Mouse (Mus musculus) neural tube, embryonic 14.5 days (tissue): Measurements from ENCODE around the gene Per1. TPM values are rescaled to one million over a fixed set of nuclear protein-coding genes. Genes with fewer than 3 reads are reported as not detected.

ENCODE experiments used
- ATAC-seq: fragments of 200-750 bp; cut with Nextera tagmentation; 2 replicates; pipeline ENCODE4 v1.8.0; 2017; ENCODE audit warnings: low read depth, mild to moderate bottlenecking, moderate TSS enrichment, moderate library complexity
- H3K27ac ChIP-seq: fragments of 300-500 bp; sonication (generic); 2 replicates; pipeline ENCODE4 v1.5.1; 2014; ENCODE audit warnings: low read depth, mild to moderate bottlenecking, control low read depth, low read length, moderate library complexity, mixed read lengths
- H3K27me3 ChIP-seq: fragments of 300-500 bp; sonication (generic); 2 replicates; pipeline ENCODE4 v1.6.1; 2014; ENCODE audit warnings: low read length; ENCODE audit not compliant: control insufficient read depth, insufficient read depth
- H3K36me3 ChIP-seq: fragments of 300-500 bp; sonication (generic); 2 replicates; pipeline ENCODE4 v1.6.1; 2014; ENCODE audit warnings: low read length, mixed read lengths; ENCODE audit not compliant: control insufficient read depth, insufficient read depth
- H3K4me1 ChIP-seq: fragments of 300-500 bp; sonication (generic); 2 replicates; pipeline ENCODE4 v1.6.1; 2014; ENCODE audit warnings: low read length; ENCODE audit not compliant: control insufficient read depth, insufficient read depth
- H3K4me2 ChIP-seq: fragments of 300-500 bp; sonication (generic); 2 replicates; pipeline ENCODE4 v1.6.1; 2014; ENCODE audit warnings: mild to moderate bottlenecking, low read depth, low read length, control low read depth
- H3K4me3 ChIP-seq: fragments of 300-500 bp; sonication (generic); 2 replicates; pipeline ENCODE4 v1.5.1; 2014; ENCODE audit warnings: low read depth, low read length, control low read depth, mixed read lengths
- H3K9ac ChIP-seq: fragments of 300-500 bp; sonication (generic); replicated peaks from 2 replicates; pipeline ENCODE4 v1.6.1; 2014; ENCODE audit warnings: low read depth, mild to moderate bottlenecking, control low read depth, low read length, mixed read lengths
- H3K9me3 ChIP-seq: fragments of 300-500 bp; sonication (generic); 2 replicates; pipeline ENCODE4 v1.6.1; 2016; ENCODE audit warnings: low read length; ENCODE audit not compliant: control insufficient read depth
- WGBS: fragments of 180-500 bp; shearing (Covaris S2); extraction: QIAGEN DNeasy Blood & Tissue Kit; methylation state at CpG from one replicate; pipeline ENCODE4 v1.1.7; 2014; 5-methylcytosine and 5-hydroxymethylcytosine counted together
- polyA plus RNA-seq: library from polyadenylated mRNA; unstranded; fragments of >200 nt; fragmentation: Nextera tagmentation; extraction: Ambion mirVana; gene quantifications from 2 replicates; pipeline ENCODE4 v1.2.1, GENCODE M21; 2014

Gene Per1
- polyA plus RNA-seq, 1 experiment from 2014 or later: 9.4 TPM

- H3K4me3 ChIP-seq: peak within 1 kb of the TSS; percentile 60
- peak; percentile 87 for ATAC-seq
These were observed 24.3 kb upstream of the Per1 start, which contains the start of gene Tmem107 for GRCm38 (mm10) chr11:69070590-69071222. Gene Tmem107 (plus strand): TSS chr11:69070806.

GRCm38 (mm10) chr11:69071262-69071661, 23.8 kb upstream of the Per1 start:
- 25% methylated on average over 9 of the region's 9 CpGs for WGBS
- Histone ChIP-seq H3K27ac (peak overlapping the region; percentile 88; the same call in 1 of the 2 replicates), H3K9me3 (no peaks in the 10 kb centered on the region), H3K27me3 (no peaks in the 10 kb centered on the region), H3K4me2 (peak overlapping the region; percentile 82), H3K4me3 (peak overlapping the region; percentile 60), H3K9ac (peak overlapping the region; percentile 65), H3K36me3 (no peaks in the 10 kb centered on the region), H3K4me1 (peaks cover 21% of the 10 kb centered on the region)
- ATAC-seq: no peak

More at GRCm38 (mm10) chr11:69070590-69071222, 24.3 kb upstream of the Per1 start, which contains the start of gene Tmem107:
- Histone ChIP-seq H3K9ac (peak within 1 kb of the TSS; percentile 65), H3K27ac (peak within 1 kb of the TSS; percentile 88), H3K9me3 (no peaks in the 10 kb centered on the region), H3K4me1 (peaks cover 23% of the 10 kb centered on the region), H3K36me3 (no peaks in the 10 kb centered on the region), H3K27me3 (no peaks in the 10 kb centered on the region), H3K4me2 (peak within 1 kb of the TSS; percentile 82)
- WGBS: under 1% methylated on average over 47 of the region's 47 CpGs

- Histone ChIP-seq H3K27ac (peak overlapping the region; percentile 98), H3K4me3 (peak overlapping the region; percentile 30; the same call in 1 of the 2 replicates), H3K4me1 (peaks cover 17% of the 10 kb centered on the region), H3K36me3 (no peaks in the 10 kb centered on the region), H3K27me3 (no peaks in the 10 kb centered on the region), H3K9ac (peak overlapping the region; percentile 78), H3K4me2 (peak overlapping the region; percentile 55), H3K9me3 (no peaks in the 10 kb centered on the region)
- WGBS: 90% methylated on average over 11 of the region's 11 CpGs
- no peak for ATAC-seq
These were observed 22.8 kb upstream of the Per1 start for GRCm38 (mm10) chr11:69072234-69072633.

- no peaks in the 10 kb centered on the region for H3K9me3 ChIP-seq
- H3K27me3 ChIP-seq: no peaks in the 10 kb centered on the region
- peak overlapping the region; percentile 78 for H3K9ac ChIP-seq
- peak overlapping the region; percentile 55 for H3K4me2 ChIP-seq
- peak overlapping the region; percentile 98 for H3K27ac ChIP-seq
- H3K4me1 ChIP-seq: peaks cover 15% of the 10 kb centered on the region
- no peak for ATAC-seq
- H3K36me3 ChIP-seq: no peaks in the 10 kb centered on the region
- peak overlapping the region; percentile 30 for H3K4me3 ChIP-seq
- WGBS: 5% methylated on average over 9 of the region's 9 CpGs
These were observed 22.4 kb upstream of the Per1 start for GRCm38 (mm10) chr11:69072666-69073064.

- Histone ChIP-seq H3K4me2 (peak overlapping the region; percentile 55), H3K9me3 (no peaks in the 10 kb centered on the region), H3K4me1 (peaks cover 15% of the 10 kb centered on the region), H3K9ac (peak overlapping the region; percentile 78), H3K36me3 (no peaks in the 10 kb centered on the region), H3K4me3 (peak overlapping the region; percentile 30), H3K27ac (peak overlapping the region; percentile 98), H3K27me3 (no peaks in the 10 kb centered on the region)
- WGBS: 0% methylated on average over 14 of the region's 14 CpGs
- peak; percentile 75 for ATAC-seq
These were observed 21.7 kb upstream of the Per1 start for GRCm38 (mm10) chr11:69073065-69073888.

GRCm38 (mm10) chr11:69073951-69074775, 20.9 kb upstream of the Per1 start:
- no peak for ATAC-seq
- Histone ChIP-seq H3K27me3 (no peaks in the 10 kb centered on the region), H3K4me1 (peaks cover 15% of the 10 kb centered on the region), H3K4me3 (no peak overlapping the region), H3K36me3 (no peaks in the 10 kb centered on the region), H3K9ac (no peak overlapping the region), H3K9me3 (no peaks in the 10 kb centered on the region), H3K27ac (no peak overlapping the region), H3K4me2 (no peak overlapping the region)
- WGBS: 40% methylated on average over 6 of the region's 6 CpGs

GRCm38 (mm10) chr11:69074776-69075069, 20.3 kb upstream of the Per1 start:
- ATAC-seq: no peak
- Histone ChIP-seq H3K4me3 (no peak overlapping the region), H3K4me1 (peaks cover 15% of the 10 kb centered on the region), H3K27ac (no peak overlapping the region), H3K9ac (no peak overlapping the region), H3K9me3 (no peaks in the 10 kb centered on the region), H3K27me3 (no peaks in the 10 kb centered on the region), H3K4me2 (no peak overlapping the region), H3K36me3 (no peaks in the 10 kb centered on the region)
- WGBS: 53% methylated on average over 2 of the region's 2 CpGs

GRCm38 (mm10) chr11:69075764-69076479, 19.1 kb upstream of the Per1 start:
- H3K9me3 ChIP-seq: no peaks in the 10 kb centered on the region
- 46% methylated on average over 8 of the region's 9 CpGs for WGBS
- no peaks in the 10 kb centered on the region for H3K36me3 ChIP-seq
- H3K9ac ChIP-seq: no peak overlapping the region
- no peak overlapping the region for H3K4me2 ChIP-seq
- H3K27ac ChIP-seq: no peak overlapping the region
- no peak for ATAC-seq
- H3K4me3 ChIP-seq: no peak overlapping the region
- peaks cover 11% of the 10 kb centered on the region for H3K4me1 ChIP-seq
- H3K27me3 ChIP-seq: no peaks in the 10 kb centered on the region
